Mouse (Mus musculus): ENCODE results near the gene Rassf1. TPM values are rescaled to one million over a fixed set of nuclear protein-coding genes. Genes with fewer than 3 reads are reported as not detected.

The Rassf1 gene
- 24.5 and 35.2 TPM in 2 replicates for total RNA-seq (2015; ENCODE audit: low replicate concordance)
- 31.4 and 31.7 TPM in 2 replicates for total RNA-seq (2017; ENCODE audit: low replicate concordance)

- peak; percentile 53 for ATAC-seq (replicated peaks; ENCODE audit: low FRiP score, poor library complexity, severe bottlenecking)
These were observed at the start of gene Rassf1 for GRCm38 (mm10) chr9:107551117-107551889. Gene Rassf1, plus strand, starts transcription at chr9:107551555.

- no peak for ATAC-seq (replicated peaks; ENCODE audit: low FRiP score, poor library complexity, severe bottlenecking)
These were observed 49.1 kb upstream of the Rassf1 start for GRCm38 (mm10) chr9:107502131-107502846.

GRCm38 (mm10) chr9:107504662-107505537 lies 46.5 kb upstream of the Rassf1 start:
- no peak for ATAC-seq (replicated peaks; ENCODE audit: low FRiP score, poor library complexity, severe bottlenecking)

GRCm38 (mm10) chr9:107508266-107508665 lies 43.1 kb upstream of the Rassf1 start:
- no peak for ATAC-seq (replicated peaks; ENCODE audit: low FRiP score, poor library complexity, severe bottlenecking)

GRCm38 (mm10) chr9:107510384-107511100 lies 40.8 kb upstream of the Rassf1 start:
- ATAC-seq (replicated peaks; ENCODE audit: low FRiP score, poor library complexity, severe bottlenecking): no peak

GRCm38 (mm10) chr9:107511436-107511835 lies 39.9 kb upstream of the Rassf1 start:
- ATAC-seq (replicated peaks; ENCODE audit: low FRiP score, poor library complexity, severe bottlenecking): no peak

- no peak for ATAC-seq (replicated peaks; ENCODE audit: low FRiP score, poor library complexity, severe bottlenecking)
These were observed 39.0 kb upstream of the Rassf1 start for GRCm38 (mm10) chr9:107512326-107512725.

- ATAC-seq (replicated peaks; ENCODE audit: low FRiP score, poor library complexity, severe bottlenecking): peak; percentile 65; the same call in 1 of the 2 replicates
These were observed 36.9 kb upstream of the Rassf1 start for GRCm38 (mm10) chr9:107514303-107514955.

- no peak for ATAC-seq (replicated peaks; ENCODE audit: low FRiP score, poor library complexity, severe bottlenecking)
These were observed 31.0 kb upstream of the Rassf1 start for GRCm38 (mm10) chr9:107520331-107520730.

- ATAC-seq (replicated peaks; ENCODE audit: low FRiP score, poor library complexity, severe bottlenecking): no peak
These were observed 30.2 kb upstream of the Rassf1 start for GRCm38 (mm10) chr9:107521190-107521589.

- no peak for ATAC-seq (replicated peaks; ENCODE audit: low FRiP score, poor library complexity, severe bottlenecking)
These were observed 29.5 kb upstream of the Rassf1 start for GRCm38 (mm10) chr9:107521711-107522399.

GRCm38 (mm10) chr9:107522400-107522711 lies 29.0 kb upstream of the Rassf1 start:
- ATAC-seq (replicated peaks; ENCODE audit: low FRiP score, poor library complexity, severe bottlenecking): no peak

- ATAC-seq (replicated peaks; ENCODE audit: low FRiP score, poor library complexity, severe bottlenecking): peak; percentile 53
These were observed 24.9 kb upstream of the Rassf1 start for GRCm38 (mm10) chr9:107526198-107527026.

GRCm38 (mm10) chr9:107533791-107534407 lies 17.5 kb upstream of the Rassf1 start, which contains the start of gene Tmem115:
Gene Tmem115, plus strand, starts transcription at chr9:107533945.
- ATAC-seq (replicated peaks; ENCODE audit: low FRiP score, poor library complexity, severe bottlenecking): peak; percentile 84

GRCm38 (mm10) chr9:107534408-107535202 lies 16.8 kb upstream of the Rassf1 start:
- ATAC-seq (replicated peaks; ENCODE audit: low FRiP score, poor library complexity, severe bottlenecking): peak; percentile 64

GRCm38 (mm10) chr9:107538231-107538630 lies 13.1 kb upstream of the Rassf1 start:
- no peak for ATAC-seq (replicated peaks; ENCODE audit: low FRiP score, poor library complexity, severe bottlenecking)
